Mouse (Mus musculus) kidney, embryonic 14.5 days (tissue): ENCODE measurements around the gene Mknk2. TPM values are rescaled to one million over a fixed set of nuclear protein-coding genes. Genes with fewer than 3 reads are reported as not detected.
A peak's percentile ranks its signal among the peaks of the same experiment; 100 is the strongest.

Experiments
- ATAC-seq: fragments of 200-750 bp; cut with Nextera tagmentation; 2 replicates; pipeline ENCODE4 v1.8.0; 2017; ENCODE audit warnings: moderate number of reproducible peaks, mild to moderate bottlenecking, moderate TSS enrichment, moderate library complexity; ENCODE audit not compliant: low FRiP score, low TSS enrichment
- H3K27ac ChIP-seq: fragments of 300-500 bp; sonication (generic); 2 replicates; pipeline ENCODE4 v1.5.1; 2014; ENCODE audit warnings: low read depth, mild to moderate bottlenecking, low read length, moderate library complexity, mixed read lengths
- H3K27me3 ChIP-seq: fragments of 300-500 bp; sonication (generic); 2 replicates; pipeline ENCODE4 v1.6.1; 2014; ENCODE audit warnings: mild to moderate bottlenecking, low read length; ENCODE audit not compliant: control insufficient read depth, insufficient read depth
- H3K36me3 ChIP-seq: fragments of 300-500 bp; sonication (generic); 2 replicates; pipeline ENCODE4 v1.6.1; 2014; ENCODE audit warnings: low read length, mixed read lengths; ENCODE audit not compliant: control insufficient read depth, insufficient read depth
- H3K4me1 ChIP-seq: fragments of 300-500 bp; sonication (generic); 2 replicates; pipeline ENCODE4 v1.6.1; 2014; ENCODE audit warnings: low read length, mixed read lengths; ENCODE audit not compliant: control insufficient read depth, insufficient read depth
- H3K4me2 ChIP-seq: fragments of 300-500 bp; sonication (generic); replicated peaks from 2 replicates; pipeline ENCODE4 v1.6.1; 2014; ENCODE audit warnings: low read depth, mild to moderate bottlenecking, low read length
- H3K4me3 ChIP-seq: fragments of 300-500 bp; sonication (generic); 2 replicates; pipeline ENCODE4 v1.5.1; 2014; ENCODE audit warnings: mild to moderate bottlenecking, low read length
- H3K9ac ChIP-seq: fragments of 300-500 bp; sonication (generic); 2 replicates; pipeline ENCODE4 v1.6.1; 2014; ENCODE audit warnings: low read depth, mild to moderate bottlenecking, low read length, moderate library complexity
- H3K9me3 ChIP-seq: fragments of 300-500 bp; sonication (generic); 2 replicates; pipeline ENCODE4 v1.6.1; 2016; ENCODE audit warnings: low read length; ENCODE audit not compliant: control insufficient read depth
- WGBS: fragments of 180-500 bp; shearing (Covaris S2); extraction: QIAGEN DNeasy Blood & Tissue Kit; methylation state at CpG from one replicate; pipeline ENCODE4 v1.1.7; 2014; 5-methylcytosine and 5-hydroxymethylcytosine counted together
- polyA plus RNA-seq: library from polyadenylated mRNA; unstranded; fragments of >200 nt; fragmentation: Nextera tagmentation; extraction: Ambion mirVana; gene quantifications from 2 replicates; pipeline ENCODE4 v1.2.1, GENCODE M21; 2014

The Mknk2 gene
- polyA plus RNA-seq, 1 experiment from 2014 or later: 99.2 TPM

- H3K4me3 ChIP-seq: no peak overlapping the region
- no peak overlapping the region for H3K9ac ChIP-seq
- no peak for ATAC-seq
- H3K36me3 ChIP-seq: peaks cover 23% of the 10 kb centered on the region
- 100% methylated on average over 1 of the region's 1 CpGs for WGBS
- H3K9me3 ChIP-seq: no peaks in the 10 kb centered on the region
- peaks cover 18% of the 10 kb centered on the region for H3K4me1 ChIP-seq
- H3K27me3 ChIP-seq: no peaks in the 10 kb centered on the region
- H3K4me2 ChIP-seq: no peak overlapping the region
- H3K27ac ChIP-seq: no peak overlapping the region
Observed at GRCm38 (mm10) chr10:80683647-80684046, 5.7 kb upstream of the Mknk2 start.

GRCm38 (mm10) chr10:80682003-80682402 lies 4.1 kb upstream of the Mknk2 start:
- 95% methylated on average over 6 of the region's 6 CpGs for WGBS
- H3K27me3 ChIP-seq: no peaks in the 10 kb centered on the region
- H3K4me2 ChIP-seq: no peak overlapping the region
- no peak for ATAC-seq
- no peaks in the 10 kb centered on the region for H3K9me3 ChIP-seq
- H3K36me3 ChIP-seq: peaks cover 21% of the 10 kb centered on the region
- no peak overlapping the region for H3K4me3 ChIP-seq
- peaks cover 34% of the 10 kb centered on the region for H3K4me1 ChIP-seq
- H3K9ac ChIP-seq: no peak overlapping the region
- H3K27ac ChIP-seq: no peak overlapping the region

- Histone ChIP-seq H3K27me3 (no peaks in the 10 kb centered on the region), H3K4me1 (peaks cover 39% of the 10 kb centered on the region), H3K4me3 (no peak overlapping the region), H3K4me2 (no peak overlapping the region), H3K9me3 (no peaks in the 10 kb centered on the region), H3K27ac (peak overlapping the region; percentile 99), H3K9ac (no peak overlapping the region), H3K36me3 (peaks cover 3% of the 10 kb centered on the region)
- ATAC-seq: no peak
- WGBS: 67% methylated on average over 2 of the region's 2 CpGs
Observed at GRCm38 (mm10) chr10:80680260-80680696, 2.4 kb upstream of the Mknk2 start.

- Histone ChIP-seq H3K27ac (peak overlapping the region; percentile 99), H3K9ac (no peak overlapping the region), H3K27me3 (no peaks in the 10 kb centered on the region), H3K4me1 (peaks cover 42% of the 10 kb centered on the region), H3K4me3 (no peak overlapping the region), H3K36me3 (no peaks in the 10 kb centered on the region), H3K9me3 (no peaks in the 10 kb centered on the region), H3K4me2 (no peak overlapping the region)
- 25% methylated on average over 9 of the region's 9 CpGs for WGBS
- no peak for ATAC-seq
Observed at GRCm38 (mm10) chr10:80679556-80680259, 1.8 kb upstream of the Mknk2 start.

- Histone ChIP-seq H3K4me3 (no peak overlapping the region), H3K9me3 (no peaks in the 10 kb centered on the region), H3K27me3 (no peaks in the 10 kb centered on the region), H3K4me2 (0 out of 2 replicates have a peak overlapping the region, but pooled peaks have one; percentile 0), H3K27ac (peak overlapping the region; percentile 99), H3K36me3 (peaks cover 3% of the 10 kb centered on the region; the same call in 1 of the 2 replicates), H3K4me1 (peaks cover 51% of the 10 kb centered on the region), H3K9ac (peak overlapping the region; percentile 78; the same call in 1 of the 2 replicates)
- WGBS: 62% methylated on average over 7 of the region's 10 CpGs
- no peak for ATAC-seq
Observed at GRCm38 (mm10) chr10:80678601-80679377, 877 bp upstream of the Mknk2 start.

DNA sequence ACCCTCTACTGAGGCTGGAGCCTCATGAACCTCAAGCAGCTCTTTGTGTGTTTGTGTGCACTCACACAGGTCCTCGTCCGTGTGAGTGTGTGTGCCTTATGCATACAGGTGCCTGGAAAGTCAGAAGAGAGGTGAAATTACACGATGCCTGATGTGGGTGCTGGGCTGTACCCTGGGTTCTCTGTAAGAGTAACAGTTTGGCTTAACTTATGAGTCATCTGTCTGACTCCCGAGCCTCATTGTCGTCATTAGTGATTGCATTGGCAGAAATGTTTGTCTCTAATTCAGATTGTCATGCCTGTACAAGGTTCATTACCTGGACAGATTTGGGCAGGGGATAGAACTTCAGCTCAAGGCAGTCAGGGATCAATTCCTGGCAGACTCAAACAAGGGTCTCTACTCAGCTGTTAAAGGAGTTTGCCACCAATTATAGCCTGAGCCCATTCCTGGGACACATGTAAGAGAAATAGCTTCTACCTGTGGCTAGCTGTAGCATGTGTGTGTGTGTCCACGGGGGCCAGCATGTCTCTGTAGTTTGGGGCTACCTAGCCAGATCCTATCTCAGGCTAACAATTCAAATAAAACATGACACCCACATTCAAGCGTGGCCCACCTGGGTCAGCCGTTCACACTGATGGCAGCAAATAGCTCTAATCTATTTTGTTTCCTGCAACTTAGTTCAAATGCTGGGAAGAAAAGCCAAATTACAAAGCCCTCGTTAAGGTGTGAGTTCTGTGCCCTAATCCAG lies 610 bp downstream of the Mknk2 start:
- H3K4me3 ChIP-seq: peak overlapping the region; percentile 99
- peak overlapping the region; percentile 78 for H3K9ac ChIP-seq
- no peaks in the 10 kb centered on the region for H3K9me3 ChIP-seq
- 19% methylated on average over 9 of the region's 9 CpGs for WGBS
- peak overlapping the region; percentile 67 for H3K4me2 ChIP-seq
- H3K27me3 ChIP-seq: no peaks in the 10 kb centered on the region
- no peak for ATAC-seq
- peak overlapping the region; percentile 99 for H3K27ac ChIP-seq
- H3K36me3 ChIP-seq: peaks cover 16% of the 10 kb centered on the region; the same call in 1 of the 2 replicates
- peaks cover 60% of the 10 kb centered on the region for H3K4me1 ChIP-seq

DNA sequence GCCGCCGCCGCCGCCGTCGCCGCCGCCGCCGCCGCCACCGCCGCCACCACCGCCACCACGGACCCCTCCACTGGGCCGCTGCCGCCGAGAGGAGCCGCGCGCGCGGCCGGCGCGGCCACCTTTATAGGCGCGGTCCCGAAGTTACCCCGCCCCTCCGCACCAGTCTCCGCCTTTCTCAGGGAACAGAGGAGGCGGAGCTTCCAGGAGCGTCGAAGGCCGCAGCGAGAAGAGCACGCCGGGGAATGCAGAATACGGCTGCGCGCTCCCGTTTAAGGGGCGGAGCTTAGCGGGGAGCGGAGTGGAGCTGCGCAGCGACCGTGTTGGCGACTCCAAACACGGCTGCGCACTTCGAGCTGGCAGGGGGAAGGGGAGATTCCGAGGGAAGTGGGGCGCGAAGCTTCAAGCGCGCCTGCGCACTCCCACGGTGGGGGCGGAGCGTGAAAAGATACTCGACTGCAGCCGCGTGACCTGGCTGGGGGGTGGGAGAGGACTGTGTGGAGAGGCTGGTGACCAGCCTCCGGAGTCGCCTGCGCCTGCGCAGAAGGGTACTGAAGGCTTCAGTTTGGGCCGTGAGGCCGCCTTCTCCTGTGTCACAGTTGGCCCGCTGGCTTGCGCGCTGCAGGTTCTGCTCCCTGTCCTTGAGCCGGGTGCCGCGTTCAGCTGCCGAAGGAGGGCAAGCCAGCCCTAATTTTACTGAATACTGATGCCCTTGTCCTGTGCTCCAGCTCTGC lies 1.5 kb downstream of the Mknk2 start:
- no peaks in the 10 kb centered on the region for H3K27me3 ChIP-seq
- under 1% methylated on average over 58 of the region's 78 CpGs for WGBS
- peaks cover 25% of the 10 kb centered on the region for H3K36me3 ChIP-seq
- ATAC-seq: peak; percentile 92
- H3K4me2 ChIP-seq: peak overlapping the region; percentile 67
- peak overlapping the region; percentile 99 for H3K27ac ChIP-seq
- peak overlapping the region; percentile 98 for H3K9ac ChIP-seq
- H3K4me1 ChIP-seq: peaks cover 60% of the 10 kb centered on the region
- H3K9me3 ChIP-seq: no peaks in the 10 kb centered on the region
- H3K4me3 ChIP-seq: peak overlapping the region; percentile 99

- H3K4me1 ChIP-seq: peaks cover 60% of the 10 kb centered on the region
- peak overlapping the region; percentile 67; the same call in 1 of the 2 replicates for H3K27ac ChIP-seq
- H3K9ac ChIP-seq: peak overlapping the region; percentile 98
- H3K4me3 ChIP-seq: peak overlapping the region; percentile 99
- H3K4me2 ChIP-seq: peak overlapping the region; percentile 67
- peak; percentile 16 for ATAC-seq
- WGBS: under 1% methylated on average over 50 of the region's 54 CpGs
- H3K9me3 ChIP-seq: no peaks in the 10 kb centered on the region
- peaks cover 33% of the 10 kb centered on the region for H3K36me3 ChIP-seq
- no peaks in the 10 kb centered on the region for H3K27me3 ChIP-seq
Observed at GRCm38 (mm10) chr10:80675405-80676197, 2.3 kb downstream of the Mknk2 start.
